Mouse (Mus musculus): Measurements from ENCODE around the gene M6pr.

GRCm38 (mm10) chr6:122298223-122298609, 10.3 kb upstream of the M6pr start:
- TF ChIP-seq POLR2A (IDR thresholded peaks at IDR 0.05; ENCODE audit: low read depth, low read length) (no peak), CTCF (conservative IDR thresholded peaks at IDR 0.05; ENCODE audit: insufficient read depth, insufficient read length, low read depth, low read length) (no peak)
